Mouse (Mus musculus) heart, adult 2 months (tissue): ENCODE measurements around the gene Elavl1.
A peak's percentile ranks its signal among the peaks of the same experiment; 100 is the strongest.

Source experiments
- CTCF ChIP-seq: fragments of 200-600 bp; IDR thresholded peaks from 2 replicates; pipeline ENCODE4 v1.8.1; 2022; ENCODE audit warnings: antibody characterized with exemption, mild to moderate bottlenecking, moderate library complexity
- EP300 ChIP-seq: fragments of 200-500 bp; IDR thresholded peaks from 2 replicates; pipeline ENCODE4 v1.6.1; 2011; ENCODE audit warnings: low read depth, low read length, control low read depth; ENCODE audit not compliant: insufficient read depth

- TF ChIP-seq CTCF, result peak; percentile 58
- TF ChIP-seq EP300, result no peak
Measured at GRCm38 (mm10) chr8:4267627-4268026, 57.6 kb downstream of the Elavl1 start.
